In genomic region chr15:79926856-79927416, GRCm38 (mm10) we compare ENCODE assay signal across 7 mouse cellular contexts. TPM values are rescaled to one million over a fixed set of nuclear protein-coding genes. Genes with fewer than 3 reads are reported as not detected.
A peak's percentile ranks its signal among the peaks of the same experiment; 100 is the strongest.
DNase-seq lines count a peak whose midpoint lies in the region; ATAC-seq lines count a peak whose summit lies in the region.

No protein-coding gene starts in this region.

- no peak overlapping the region for H3K27ac ChIP-seq in brown adipose tissue, adult 24 weeks (replicated peaks; ENCODE audit: low read depth, low read length)
- peak overlapping the region; percentile 23; the same call in 1 of the 2 replicates for H3K27ac ChIP-seq in heart, embryonic 16.5 days (ENCODE audit: low read length)
- H3K27ac ChIP-seq in midbrain, embryonic 10.5 days (replicated peaks), result peak overlapping the region; percentile 80

- no peaks in the 10 kb centered on the region for H3K9me3 ChIP-seq in heart, embryonic 16.5 days (replicated peaks; ENCODE audit: control insufficient read depth, low read length)
- 0 out of 2 replicates have a peak, but pooled peaks cover 3% of the 10 kb centered on the region for H3K9me3 ChIP-seq in midbrain, embryonic 10.5 days (replicated peaks)

- 81% methylated on average over 11 of the region's 11 CpGs for WGBS in heart, embryonic 16.5 days
- 77% methylated on average over 11 of the region's 11 CpGs for WGBS in midbrain, embryonic 10.5 days

- peak overlapping the region; percentile 76 for H3K4me2 ChIP-seq in heart, embryonic 16.5 days (ENCODE audit: low read depth, low read length)

- peaks cover 6% of the 10 kb centered on the region for H3K27me3 ChIP-seq in heart, embryonic 16.5 days (ENCODE audit: control insufficient read depth, insufficient read depth, low read length)
- H3K27me3 ChIP-seq in midbrain, embryonic 10.5 days (ENCODE audit: low read depth, poor library complexity, severe bottlenecking), result peaks cover 31% of the 10 kb centered on the region

- H3K36me3 ChIP-seq in heart, embryonic 16.5 days (ENCODE audit: control insufficient read depth, insufficient read depth), result no peaks in the 10 kb centered on the region
- H3K36me3 ChIP-seq in midbrain, embryonic 10.5 days, result peaks cover 3% of the 10 kb centered on the region

- peak overlapping the region; percentile 74 for H3K9ac ChIP-seq in heart, embryonic 16.5 days (ENCODE audit: low read length)

- no peak for ATAC-seq in heart, embryonic 16.5 days (replicated peaks; ENCODE audit: extremely low read depth, insufficient read depth, low FRiP score)

- H3K4me3 ChIP-seq in brown adipose tissue, adult 24 weeks (ENCODE audit: insufficient read depth, low read depth, low read length), result peak overlapping the region; percentile 78; the same call in 1 of the 2 replicates
- H3K4me3 ChIP-seq in heart, embryonic 16.5 days (ENCODE audit: low read length), result peak overlapping the region; percentile 68
- H3K4me3 ChIP-seq in midbrain, embryonic 10.5 days, result peak overlapping the region; percentile 68

- DNase-seq in kidney, postnatal 10 days, result peak; percentile 33
- DNase-seq in kidney, postnatal 36 days, result no peak
- DNase-seq in midbrain, embryonic 10.5 days (ENCODE audit: low spot score), result no peak
- DNase-seq in left cerebral cortex, adult 8-10 months (ENCODE audit: low spot score in 2 of 2), result no peak
- DNase-seq in adrenal gland, adult 8-10 months, result no peak

- H3K4me1 ChIP-seq in brown adipose tissue, adult 24 weeks (ENCODE audit: control insufficient read depth, insufficient read depth, insufficient read length, low read length), result peaks cover 6% of the 10 kb centered on the region; the same call in 1 of the 2 replicates
- H3K4me1 ChIP-seq in heart, embryonic 16.5 days (ENCODE audit: control insufficient read depth, insufficient read depth, low read length), result peaks cover 10% of the 10 kb centered on the region
- H3K4me1 ChIP-seq in midbrain, embryonic 10.5 days, result peaks cover 22% of the 10 kb centered on the region

RNA-seq across cellular contexts. Expression of gene Apobec3, which starts 35.5 kb away (rescaled TPM):
- polyA plus RNA-seq in brown adipose tissue, adult 24 weeks (2012; ENCODE audit: insufficient read depth, insufficient read length, missing spikeins), result 5.3 and 7.4 TPM in 2 replicates
- 25.1 and 40.7 TPM in 2 replicates for polyA plus RNA-seq in heart, embryonic 16.5 days (2015; fragmentation: Nextera tagmentation; extraction: Ambion mirVana)
- polyA plus RNA-seq in midbrain, embryonic 10.5 days (2016; fragmentation: Nextera tagmentation; extraction: Ambion mirVana), result 6.2 and 8.5 TPM in 2 replicates
- total RNA-seq in left cerebral cortex, adult 8-10 months (2022), result 1 to 10 TPM; 4.3 to 8.1 (median 6.0) TPM
- total RNA-seq in adrenal gland, adult 8-10 months (2022), result 10 to 100 TPM; 16.1 to 29.3 (median 22.9) TPM

RNA-seq across cellular contexts. Expression of gene Cbx7, which starts 44.0 kb away (rescaled TPM):
- 6.8 and 7.1 TPM in 2 replicates for polyA plus RNA-seq in brown adipose tissue, adult 24 weeks (2012; ENCODE audit: insufficient read depth, insufficient read length, missing spikeins)
- polyA plus RNA-seq in heart, embryonic 16.5 days (2015; fragmentation: Nextera tagmentation; extraction: Ambion mirVana), result 1.4 and 1.7 TPM in 2 replicates
- 2.9 and 3.5 TPM in 2 replicates for polyA plus RNA-seq in midbrain, embryonic 10.5 days (2016; fragmentation: Nextera tagmentation; extraction: Ambion mirVana)
- 10 to 100 TPM; 51.4 to 59.9 (median 55.5) TPM for total RNA-seq in left cerebral cortex, adult 8-10 months (2022)
- 10 to 100 TPM; 27.5 to 51.1 (median 40.9) TPM for total RNA-seq in adrenal gland, adult 8-10 months (2022)
